Mouse (Mus musculus) lung, adult 2 months (tissue): ENCODE measurements around the gene Rpl23. TPM values are rescaled to one million over a fixed set of nuclear protein-coding genes. Genes with fewer than 3 reads are reported as not detected.

Experiments
- DNase-seq: peaks from one replicate; pipeline ENCODE4 v3.0.0; 2022
- H3K4me1 ChIP-seq: fragments of 200-500 bp; 2 replicates; pipeline ENCODE4 v1.6.1; 2011; ENCODE audit warnings: low read length; ENCODE audit not compliant: control insufficient read depth, insufficient read depth
- H3K4me3 ChIP-seq: fragments of 200-500 bp; replicated peaks from 2 replicates; pipeline ENCODE3; 2011; ENCODE audit warnings: low read depth, mild to moderate bottlenecking, control low read depth, low read length; ENCODE audit errors: extremely low read depth
- CTCF ChIP-seq: fragments of 200-500 bp; IDR thresholded peaks from 2 replicates; pipeline ENCODE4 v1.5.1; 2011; ENCODE audit warnings: mild to moderate bottlenecking, low read length, control low read depth; ENCODE audit not compliant: insufficient read depth
- POLR2A ChIP-seq: fragments of 200-500 bp; IDR thresholded peaks from 2 replicates; pipeline ENCODE4 v1.6.1; 2011; ENCODE audit warnings: low read depth, mild to moderate bottlenecking, control low read depth, low read length, borderline replicate concordance; ENCODE audit errors: extremely low read depth
- WGBS: fragments of 180-500 bp; shearing (Covaris S2); methylation state at CpG from one replicate; pipeline ENCODE4 v1.1.7; 2018; 5-methylcytosine and 5-hydroxymethylcytosine counted together
- polyA plus RNA-seq: library from polyadenylated mRNA; depleted of rRNA; stranded (reverse); fragments of >200 nt; gene quantifications from 2 replicates; pipeline ENCODE4 v1.2.3, GENCODE M21; 2012; rRNA removed

The Rpl23 gene
- polyA plus RNA-seq, result 81.7 and 95.5 TPM in 2 replicates

DNA sequence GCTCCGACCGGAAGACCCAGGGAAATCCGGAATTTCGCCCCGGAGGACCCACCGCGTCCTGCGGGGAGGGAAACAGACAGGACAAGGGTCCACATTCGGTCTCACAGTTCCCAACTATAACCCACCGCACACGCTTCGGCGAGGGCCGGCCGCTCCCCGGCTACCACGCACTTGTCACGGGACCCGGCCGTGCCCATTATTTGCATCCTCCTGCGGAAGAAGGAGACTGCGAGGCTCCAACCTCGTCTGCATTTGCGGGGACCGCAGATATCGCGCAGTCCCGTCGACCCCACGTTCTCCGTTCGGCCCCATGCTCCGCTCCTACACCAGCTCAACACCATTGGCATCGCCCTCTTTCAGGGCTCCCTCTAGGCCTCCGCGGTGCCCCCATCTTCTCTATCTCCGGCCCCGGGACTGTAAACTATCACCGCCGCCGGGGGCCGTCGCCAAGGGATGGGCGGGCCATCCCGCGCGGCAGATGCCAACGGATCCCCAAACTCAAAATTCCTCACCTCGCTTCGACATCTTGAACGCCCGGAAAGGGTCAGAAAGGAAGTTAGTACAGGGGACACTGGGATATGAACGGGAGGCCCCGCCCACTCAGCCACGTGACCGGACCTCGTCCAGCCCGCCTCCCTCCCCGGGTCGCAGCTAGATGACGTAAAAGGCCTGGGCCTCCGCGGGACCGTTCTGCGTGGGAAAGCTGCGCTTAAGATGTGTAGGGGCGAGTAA, at the start of gene Rpl23:
Gene Rpl23, minus strand, starts transcription at position 606 of the 732 bp plus-strand sequence.
- H3K4me1 ChIP-seq, result peaks cover 11% of the 10 kb centered on the region
- TF ChIP-seq POLR2A (peak; percentile 94), CTCF (no peak)
- peak within 1 kb of the TSS; percentile 97 for H3K4me3 ChIP-seq
- WGBS, result under 1% methylated on average over 67 of the region's 67 CpGs
- DNase-seq, result peak; percentile 99

DNA sequence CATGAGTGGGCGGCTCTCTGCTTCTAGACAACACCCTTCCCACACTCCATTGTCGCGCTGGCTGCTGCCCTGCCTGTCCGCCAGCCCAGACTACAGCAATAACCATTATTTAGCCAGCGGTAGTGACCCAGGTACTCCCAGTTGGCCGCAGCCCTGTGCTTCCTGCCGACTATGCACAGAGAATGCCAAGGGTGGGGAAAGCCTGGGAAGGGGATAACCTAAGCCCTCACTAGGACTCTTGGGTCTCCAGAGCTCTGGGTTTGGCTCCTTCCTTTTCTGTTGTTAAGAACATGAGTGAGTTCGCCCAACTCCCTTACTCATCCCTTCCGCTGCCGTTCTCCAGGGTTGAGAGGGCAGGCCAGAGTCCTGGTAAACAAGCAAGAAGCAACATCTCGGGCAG, 49.8 kb upstream of the Rpl23 start:
- no peak for DNase-seq
- Histone ChIP-seq H3K4me1 (peaks cover 6% of the 10 kb centered on the region; the same call in 1 of the 2 replicates), H3K4me3 (no peak overlapping the region)
- whole genome bisulfite sequencing, result 38% methylated on average over 11 of the region's 11 CpGs
- no peak for TF ChIP-seq CTCF
- TF ChIP-seq POLR2A, result no peak

- no peak overlapping the region for H3K4me3 ChIP-seq
- no peak for DNase-seq
- TF ChIP-seq CTCF (no peak), POLR2A (no peak)
- peaks cover 15% of the 10 kb centered on the region; the same call in 1 of the 2 replicates for H3K4me1 ChIP-seq
- WGBS, result 38% methylated on average over 6 of the region's 6 CpGs
Measured at GRCm38 (mm10) chr11:97830501-97830900, 48.3 kb upstream of the Rpl23 start.

GRCm38 (mm10) chr11:97829913-97830476, 47.8 kb upstream of the Rpl23 start:
- Histone ChIP-seq H3K4me3 (no peak overlapping the region), H3K4me1 (peaks cover 20% of the 10 kb centered on the region)
- WGBS, result 71% methylated on average over 12 of the region's 12 CpGs
- no peak for TF ChIP-seq POLR2A
- no peak for TF ChIP-seq CTCF
- DNase-seq, result no peak

DNA sequence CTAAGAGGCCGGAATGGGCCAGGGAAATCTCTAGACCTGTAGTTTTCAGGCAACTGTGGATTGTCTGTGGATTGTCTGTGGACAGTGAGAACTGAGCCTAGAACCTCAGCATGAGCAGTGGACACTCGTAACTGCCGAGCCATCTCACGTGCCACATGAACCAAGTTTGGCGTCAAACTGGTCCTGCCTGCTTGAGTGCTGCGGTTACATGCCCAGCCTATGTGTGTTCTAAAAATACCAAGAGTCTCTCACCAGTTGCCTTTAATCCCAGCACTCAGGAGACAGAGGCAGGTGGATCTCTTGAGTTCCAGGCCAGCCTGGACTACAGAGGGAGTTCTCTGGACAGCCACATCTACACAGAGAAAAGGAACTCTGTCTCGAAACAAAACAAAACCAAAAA, 47.1 kb upstream of the Rpl23 start:
- Histone ChIP-seq H3K4me1 (peaks cover 26% of the 10 kb centered on the region), H3K4me3 (no peak overlapping the region)
- TF ChIP-seq CTCF (no peak), POLR2A (no peak)
- no peak for DNase-seq
- WGBS, result 63% methylated on average over 7 of the region's 7 CpGs

DNA sequence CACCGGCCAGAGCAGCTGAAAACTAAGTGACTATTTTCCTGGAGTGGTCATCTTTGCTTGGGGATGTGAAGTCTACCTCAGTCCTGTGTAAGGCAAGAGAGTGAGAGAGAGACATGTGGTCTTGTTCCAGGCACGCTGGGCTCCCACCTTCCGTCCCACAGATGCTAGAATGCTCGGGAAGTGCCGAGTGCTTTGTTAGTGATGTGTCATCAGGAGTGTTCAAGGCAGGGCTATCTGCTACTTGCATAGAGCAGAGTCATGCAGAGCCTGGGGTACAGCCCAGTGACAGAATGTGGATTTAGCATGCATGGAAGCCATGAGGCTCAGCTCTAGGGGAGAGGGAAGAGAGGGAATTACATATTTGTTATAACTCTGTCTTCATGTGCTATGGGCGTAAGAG, 45.4 kb upstream of the Rpl23 start:
- 85% methylated on average over 6 of the region's 6 CpGs for WGBS
- no peak for TF ChIP-seq POLR2A
- no peak for TF ChIP-seq CTCF
- Histone ChIP-seq H3K4me1 (peaks cover 38% of the 10 kb centered on the region), H3K4me3 (no peak overlapping the region)
- no peak for DNase-seq

- H3K4me3 ChIP-seq, result no peak overlapping the region
- H3K4me1 ChIP-seq, result peaks cover 45% of the 10 kb centered on the region
- no peak for TF ChIP-seq CTCF
- no peak for TF ChIP-seq POLR2A
- 44% methylated on average over 7 of the region's 7 CpGs for WGBS
- DNase-seq, result no peak
Measured at GRCm38 (mm10) chr11:97826414-97826813, 44.2 kb upstream of the Rpl23 start.

DNA sequence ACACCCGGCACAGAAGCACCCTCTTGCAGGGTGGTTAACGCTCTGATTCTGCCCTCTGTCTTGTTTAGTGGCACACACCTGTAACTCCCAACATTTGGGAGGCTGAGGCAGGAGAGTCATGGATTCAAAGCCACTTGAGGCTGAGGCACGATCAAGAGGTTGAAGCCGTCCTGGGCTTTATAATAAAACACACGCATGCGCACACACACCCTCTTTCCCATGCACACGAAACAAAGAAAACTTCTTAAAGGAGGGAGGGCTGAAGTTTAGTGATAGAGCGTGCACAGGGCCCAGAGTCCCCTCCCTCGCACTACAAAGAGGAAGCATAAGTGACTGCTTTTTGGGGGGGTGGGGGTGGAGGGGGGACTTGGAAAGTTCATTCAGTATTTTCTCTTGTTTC, 43.7 kb upstream of the Rpl23 start:
- no peak for TF ChIP-seq POLR2A
- TF ChIP-seq CTCF, result no peak
- H3K4me3 ChIP-seq, result no peak overlapping the region
- no peak for DNase-seq
- 55% methylated on average over 9 of the region's 9 CpGs for WGBS
- H3K4me1 ChIP-seq, result peaks cover 48% of the 10 kb centered on the region

GRCm38 (mm10) chr11:97825295-97825694, 43.1 kb upstream of the Rpl23 start:
- DNase-seq, result no peak
- Histone ChIP-seq H3K4me3 (no peak overlapping the region), H3K4me1 (peaks cover 48% of the 10 kb centered on the region)
- WGBS, result 52% methylated on average over 10 of the region's 10 CpGs
- TF ChIP-seq POLR2A, result no peak
- TF ChIP-seq CTCF, result no peak

DNA sequence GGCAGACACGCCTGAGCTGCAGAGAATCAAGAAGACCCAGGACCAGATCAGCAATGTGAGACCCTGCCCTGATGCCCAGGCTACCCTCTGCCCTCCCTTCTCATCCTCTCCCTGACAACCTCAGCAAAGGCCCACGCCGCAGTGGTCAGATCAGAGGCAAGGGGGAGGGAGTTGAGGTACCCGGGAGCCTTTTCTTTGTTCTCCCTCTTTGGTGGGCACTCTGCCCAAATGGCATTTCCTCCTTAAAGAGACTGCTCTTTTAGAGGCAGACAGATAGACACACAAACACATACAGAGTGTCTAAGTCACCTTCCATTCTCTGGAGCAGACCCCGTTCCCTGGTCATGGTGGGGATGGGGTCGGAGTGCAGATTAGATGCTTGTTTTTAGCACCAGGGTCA, 42.7 kb upstream of the Rpl23 start:
- no peak overlapping the region for H3K4me3 ChIP-seq
- no peak for DNase-seq
- TF ChIP-seq CTCF (no peak), POLR2A (no peak)
- H3K4me1 ChIP-seq, result peaks cover 47% of the 10 kb centered on the region
- 36% methylated on average over 6 of the region's 6 CpGs for WGBS
